Mouse (Mus musculus) A20 (cell line): Measurements from ENCODE around the gene Trpc2.
A peak's percentile ranks its signal among the peaks of the same experiment; 100 is the strongest.

Source experiments
- DNase-seq: peaks from one replicate; pipeline ENCODE4 v3.0.0-alpha.2; 2011; ENCODE audit warnings: low read depth, low spot score

Trpc2 gene

GRCm38 (mm10) chr7:102102241-102102640 is 19.3 kb downstream of the Trpc2 start:
- DNase-seq, result no peak

DNA sequence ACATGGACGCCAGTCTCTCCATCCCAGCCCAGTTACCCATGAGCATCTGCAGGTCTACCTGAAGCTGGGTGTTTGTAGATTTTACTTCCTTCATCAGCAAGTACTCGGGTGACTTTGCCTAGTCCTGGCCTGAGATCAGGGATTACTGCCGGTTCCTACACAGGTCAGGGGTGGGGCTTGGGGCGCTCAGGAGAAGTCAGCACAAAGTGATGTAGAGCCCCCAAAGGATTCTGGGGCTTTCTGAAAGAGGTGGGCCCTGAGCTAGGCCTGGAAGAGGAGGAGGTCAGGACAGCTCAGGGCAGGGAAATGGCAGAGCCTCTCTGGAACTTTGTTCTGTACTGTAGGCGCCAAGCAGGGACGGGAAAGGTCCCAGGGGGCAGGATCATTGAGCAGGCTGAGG is 19.8 kb downstream of the Trpc2 start:
- no peak for DNase-seq

DNA sequence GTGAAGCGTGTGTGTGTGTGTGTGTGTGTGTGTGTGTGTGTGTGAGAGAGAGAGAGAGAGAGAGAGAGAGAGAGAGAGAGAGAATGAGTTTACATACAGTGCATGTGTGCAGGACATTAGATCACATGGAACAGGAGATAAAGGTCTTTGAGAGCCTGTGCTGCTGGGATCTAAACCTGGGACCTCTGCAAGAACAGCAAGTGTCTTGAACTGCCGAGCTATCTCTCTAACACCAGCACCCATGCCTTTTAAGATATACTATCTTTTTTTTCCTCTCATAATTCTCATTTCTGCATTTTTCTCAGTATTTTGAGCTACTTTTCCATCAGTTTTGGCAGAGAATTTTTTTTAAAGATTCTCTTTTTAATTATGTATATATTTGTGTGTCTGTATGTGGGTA is 20.6 kb downstream of the Trpc2 start:
- DNase-seq, result no peak

- no peak for DNase-seq
Measured at GRCm38 (mm10) chr7:102104126-102104525, 21.2 kb downstream of the Trpc2 start.

DNA sequence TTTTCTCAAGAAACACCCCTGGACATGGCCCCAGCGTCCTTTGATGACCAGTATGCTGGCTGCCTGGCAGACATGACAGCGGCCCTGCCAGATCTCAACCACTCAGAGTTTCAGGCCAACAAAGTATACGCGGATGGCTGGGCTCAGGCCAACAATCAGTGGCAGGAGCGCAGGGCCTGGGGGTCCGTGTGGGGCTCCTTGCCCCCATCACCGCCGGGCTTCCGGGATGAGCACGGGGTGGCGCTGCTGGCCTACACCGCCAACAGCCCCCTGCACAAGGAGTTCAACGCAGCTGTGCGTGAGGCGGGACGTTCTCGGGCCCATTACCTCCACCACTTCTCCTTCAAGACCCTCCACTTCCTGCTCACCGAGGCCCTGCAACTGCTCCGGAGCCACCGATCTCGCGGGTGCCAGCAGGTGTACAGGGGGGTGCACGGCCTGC is 23.8 kb downstream of the Trpc2 start:
- DNase-seq, result no peak

- DNase-seq, result no peak
Measured at GRCm38 (mm10) chr7:102108206-102108605, 25.3 kb downstream of the Trpc2 start.

DNA sequence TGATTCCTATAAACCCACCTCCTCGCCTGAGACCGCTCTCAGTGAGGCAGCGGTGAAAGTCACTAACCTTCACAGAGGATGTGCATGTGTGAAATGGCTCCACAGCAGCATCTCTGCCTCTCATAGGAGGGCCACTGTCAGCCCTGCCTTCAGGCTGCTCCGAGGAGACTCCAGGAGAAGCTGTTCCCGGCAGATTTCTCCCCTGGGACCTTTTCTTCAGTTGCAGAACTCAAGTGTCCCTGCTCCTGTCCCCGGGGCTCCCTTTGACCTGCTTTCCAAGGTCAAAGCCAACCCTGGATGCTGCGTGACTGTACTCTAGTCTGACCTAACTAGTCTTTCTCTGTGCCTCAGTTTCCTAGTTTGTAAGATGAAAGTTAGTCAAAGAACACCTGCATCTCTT is 26.3 kb downstream of the Trpc2 start, which contains the start of gene Art5:
Art5 (minus strand) TSS at position 319 of the 400 bp plus-strand sequence.
- no peak for DNase-seq

DNA sequence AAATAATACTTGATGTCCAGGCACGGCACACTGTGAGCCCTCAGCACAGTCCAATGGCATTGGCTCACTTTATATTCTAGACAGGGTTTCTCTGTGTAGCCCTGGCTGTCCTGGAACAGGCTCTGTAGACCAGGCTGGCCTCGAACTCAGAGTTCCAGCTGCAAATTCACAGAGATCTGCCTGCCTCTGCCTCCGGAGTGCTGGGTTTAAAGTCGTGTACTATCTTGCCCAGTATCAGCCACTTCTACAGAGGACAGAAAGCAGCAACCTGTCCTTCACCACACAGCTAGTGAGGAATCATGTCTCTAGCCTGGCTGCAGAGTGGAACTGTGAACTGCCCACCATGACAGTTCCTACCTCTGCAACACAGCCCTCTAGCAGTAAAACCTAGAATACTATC is 26.8 kb downstream of the Trpc2 start:
- DNase-seq, result no peak

- DNase-seq, result no peak
Measured at GRCm38 (mm10) chr7:102113151-102113729, 30.3 kb downstream of the Trpc2 start.

DNA sequence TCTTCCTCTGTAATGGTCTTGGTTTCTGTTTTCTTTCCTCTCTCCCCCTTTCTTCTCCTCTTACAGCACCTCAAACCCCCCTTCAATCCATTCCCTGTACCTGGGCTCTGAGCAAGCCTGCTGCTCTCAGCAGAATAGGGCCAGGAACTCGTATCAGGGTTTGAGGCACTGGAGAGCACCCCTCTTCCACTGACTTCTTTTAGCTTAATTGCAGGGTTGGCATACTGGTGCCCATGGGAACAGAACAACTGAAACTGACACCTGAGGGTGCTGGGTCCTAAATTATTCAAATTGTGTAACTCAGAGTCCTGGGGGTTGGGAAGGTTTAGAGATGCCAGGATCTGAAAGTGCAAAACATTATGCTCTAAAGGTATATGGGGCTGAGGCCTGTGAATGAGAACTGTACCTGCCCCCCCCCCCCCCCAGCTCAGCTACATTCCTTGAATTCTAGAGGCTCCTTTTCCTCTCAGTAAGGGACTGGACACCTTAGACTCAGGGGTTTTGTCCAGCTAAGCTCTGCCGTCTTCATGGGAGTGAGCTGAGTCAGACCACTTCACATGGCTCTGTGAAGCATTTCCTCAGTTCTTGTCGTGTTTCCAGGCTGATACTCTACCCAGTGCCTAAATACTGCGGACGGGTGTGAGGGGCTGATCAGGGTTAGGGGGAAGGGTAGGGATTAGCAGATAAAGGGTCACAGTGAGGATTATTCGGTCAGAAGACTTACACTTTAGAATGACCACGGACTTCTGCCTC is 33.8 kb downstream of the Trpc2 start, which contains the start of gene Chrna10:
Chrna10 (minus strand) TSS at position 250 of the 753 bp plus-strand sequence.
- DNase-seq, result no peak

GRCm38 (mm10) chr7:102117382-102117781 is 34.5 kb downstream of the Trpc2 start:
- DNase-seq, result no peak

GRCm38 (mm10) chr7:102120326-102120725 is 37.4 kb downstream of the Trpc2 start:
- DNase-seq, result no peak

- DNase-seq, result no peak
Measured at GRCm38 (mm10) chr7:102132395-102132794, 49.5 kb downstream of the Trpc2 start.

DNA sequence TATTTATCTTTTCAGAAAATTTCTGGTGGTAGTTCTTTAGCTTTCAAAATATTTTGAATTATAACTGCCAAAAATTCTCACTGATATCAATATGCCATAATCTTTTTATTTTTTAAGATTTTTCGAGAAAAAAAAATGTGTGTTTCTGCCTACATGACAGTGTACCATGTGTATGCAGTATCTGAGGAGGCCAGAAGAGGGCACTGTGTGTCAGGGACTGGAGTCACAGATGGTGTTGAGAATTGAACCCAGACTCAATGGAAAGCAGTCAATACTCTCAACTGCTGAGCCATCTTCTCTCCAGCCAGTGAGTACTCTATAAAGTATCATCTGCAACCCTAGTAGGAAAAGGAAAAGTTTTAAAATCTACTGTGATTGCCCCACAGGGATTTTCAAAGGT is 54.5 kb downstream of the Trpc2 start:
- peak; percentile 61 for DNase-seq

DNA sequence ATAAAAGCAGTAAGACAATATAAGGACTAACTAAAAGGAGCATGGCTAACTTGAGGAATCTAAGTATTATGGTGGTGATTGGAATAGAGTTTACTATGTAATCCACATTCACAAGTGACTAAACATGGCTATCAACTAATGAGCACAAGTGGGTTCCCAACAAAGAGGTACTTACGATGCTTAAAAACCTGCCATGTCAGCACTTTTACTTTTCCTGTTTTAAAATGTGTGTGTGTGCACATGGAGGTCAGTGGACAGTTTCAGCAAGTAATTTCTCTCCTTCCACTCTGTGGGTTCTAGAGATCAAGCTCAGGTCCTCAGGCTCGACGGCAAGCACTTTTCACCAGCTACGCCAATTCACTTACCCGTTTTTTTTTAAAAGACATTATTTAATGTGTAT is 55.0 kb downstream of the Trpc2 start:
- no peak for DNase-seq
